Mouse (Mus musculus): ENCODE data around the gene Krt20.

Gene Krt20

DNA sequence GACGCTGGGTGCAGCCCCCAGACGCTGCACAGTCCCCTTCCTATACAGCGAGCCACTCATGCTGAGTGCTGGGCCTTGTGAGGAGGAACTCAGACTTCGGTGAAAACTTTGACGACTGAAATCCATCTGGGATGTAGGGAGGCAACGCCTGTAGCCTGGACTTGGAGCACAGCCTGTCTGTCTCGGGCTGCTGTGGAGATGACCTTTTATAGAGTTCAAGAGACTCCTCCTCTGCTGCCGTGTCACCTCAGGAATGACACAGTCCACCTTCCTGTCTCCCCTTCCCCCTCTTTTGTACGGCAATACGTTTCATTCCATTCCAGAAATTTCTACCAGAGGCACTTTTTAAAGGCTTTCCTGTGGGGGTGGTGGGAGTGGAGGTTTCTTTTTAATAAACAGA lies at the start of gene Krt20:
Gene Krt20, minus strand, starts transcription at position 179 of the 400 bp plus-strand sequence.
- DNase-seq: no peak

DNA sequence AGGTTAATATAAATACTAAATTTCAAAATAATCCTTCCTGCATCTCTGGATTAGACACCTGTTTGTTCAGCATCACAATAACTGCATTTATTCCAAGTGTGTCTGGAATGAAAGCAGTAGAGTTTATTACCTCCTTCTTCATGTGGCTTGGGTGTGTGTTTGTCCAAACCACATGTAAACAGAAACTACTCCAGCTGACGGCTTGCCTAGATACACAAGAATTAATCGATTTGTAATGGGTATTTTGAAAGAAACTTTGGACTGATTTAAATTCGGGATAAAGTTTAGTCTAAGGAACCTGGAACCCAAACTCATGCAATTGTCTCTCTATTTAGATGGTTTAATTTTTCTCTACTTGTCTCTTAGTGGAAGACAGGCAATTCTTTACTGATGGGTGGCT lies 37.0 kb upstream of the Krt20 start:
- no peak for DNase-seq

DNA sequence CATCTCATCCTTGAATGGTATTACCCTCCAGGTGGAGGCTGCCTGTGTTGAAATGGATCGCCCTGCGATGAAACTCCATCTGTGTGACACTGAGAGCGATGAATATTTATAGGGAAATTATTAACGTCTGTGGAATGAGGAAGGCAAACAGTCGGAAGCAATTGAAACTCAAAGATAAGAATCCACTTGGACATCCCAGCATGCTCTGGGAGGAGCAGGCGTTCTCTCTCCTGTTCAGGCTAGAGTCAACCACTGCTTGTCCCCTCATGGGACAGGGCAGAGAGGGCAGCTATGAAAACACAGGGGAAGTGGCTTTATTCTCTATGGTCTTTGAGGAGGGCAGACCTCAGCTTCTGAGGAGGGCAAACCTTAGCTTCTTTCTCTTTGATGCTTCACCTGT lies 35.5 kb upstream of the Krt20 start:
- no peak for DNase-seq

DNA sequence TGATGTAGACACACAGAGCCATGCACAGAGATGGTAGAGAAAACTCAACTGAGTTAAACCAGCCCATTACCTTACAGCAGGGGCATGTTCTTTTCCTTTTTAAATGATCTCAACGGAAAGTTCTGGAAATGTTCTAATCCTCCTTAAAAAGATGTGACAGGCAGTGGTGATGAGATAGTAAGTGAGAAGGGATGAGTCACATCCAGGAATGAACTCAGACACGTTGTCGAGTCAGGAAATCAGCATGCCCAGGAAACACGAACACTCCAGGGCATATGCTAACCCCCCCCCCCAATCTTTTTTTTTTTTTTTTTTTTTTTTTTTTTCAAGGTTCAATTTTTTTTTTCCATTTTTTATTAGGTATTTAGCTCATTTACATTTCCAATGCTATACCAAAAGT lies 34.5 kb upstream of the Krt20 start:
- no peak for DNase-seq

DNA sequence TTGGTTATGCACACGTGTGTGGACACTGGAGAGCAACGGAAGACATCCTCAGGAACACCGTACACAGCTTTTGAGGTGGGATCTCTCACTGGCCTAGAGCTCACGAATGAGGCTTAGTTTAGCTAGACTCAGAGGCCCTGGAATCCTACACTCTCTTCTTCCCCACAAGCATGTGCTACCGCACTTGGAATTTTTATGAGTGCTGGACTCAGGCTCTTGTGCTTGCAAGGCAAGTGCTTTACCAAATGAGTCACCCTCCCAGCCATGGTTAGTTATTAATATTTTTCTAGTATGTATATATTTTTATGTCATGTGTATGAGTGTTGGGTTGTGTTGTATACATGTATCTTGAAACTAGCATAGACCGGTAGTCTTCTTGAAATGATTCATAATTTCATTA lies 34.0 kb upstream of the Krt20 start:
- no peak for DNase-seq

DNA sequence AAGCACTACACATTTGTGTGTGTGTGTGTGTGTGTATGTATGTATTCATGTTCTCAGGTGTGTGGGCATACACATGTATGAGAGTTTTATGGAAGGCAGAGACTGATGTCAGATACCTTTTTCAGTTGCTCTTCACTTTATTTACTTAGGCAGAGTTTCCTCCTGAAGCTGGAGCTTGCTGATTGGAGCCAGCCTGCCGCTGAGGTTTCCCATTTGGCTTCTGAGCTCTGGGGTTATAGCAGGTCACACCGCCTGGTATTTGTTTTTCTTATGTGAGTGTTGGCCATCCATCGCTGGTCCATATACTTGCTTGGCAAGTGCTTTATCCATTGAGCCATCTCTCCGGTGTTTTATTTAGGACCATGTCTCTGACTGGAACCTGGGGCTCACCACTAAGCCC lies 31.3 kb upstream of the Krt20 start:
- DNase-seq: no peak

DNA sequence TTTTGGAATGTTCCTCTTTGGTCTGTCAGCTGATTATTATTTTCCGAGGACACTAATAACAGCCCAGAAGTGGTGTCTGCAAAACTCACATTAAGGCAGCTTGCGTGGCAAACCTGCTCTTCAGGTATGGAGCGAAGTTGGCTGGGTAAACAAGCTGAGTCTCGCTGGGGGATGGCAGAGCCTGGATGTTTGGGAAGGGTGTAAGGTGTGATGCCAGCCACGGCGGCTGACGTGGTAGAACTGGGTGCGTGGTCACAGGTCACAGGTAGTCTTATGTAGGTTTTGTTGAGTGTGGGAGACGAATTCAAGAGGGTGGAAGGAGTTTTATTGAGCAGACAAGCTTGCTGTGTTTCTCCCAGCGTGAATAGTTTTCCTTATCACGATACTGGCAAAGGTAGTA lies 30.6 kb upstream of the Krt20 start:
- no peak for DNase-seq

DNA sequence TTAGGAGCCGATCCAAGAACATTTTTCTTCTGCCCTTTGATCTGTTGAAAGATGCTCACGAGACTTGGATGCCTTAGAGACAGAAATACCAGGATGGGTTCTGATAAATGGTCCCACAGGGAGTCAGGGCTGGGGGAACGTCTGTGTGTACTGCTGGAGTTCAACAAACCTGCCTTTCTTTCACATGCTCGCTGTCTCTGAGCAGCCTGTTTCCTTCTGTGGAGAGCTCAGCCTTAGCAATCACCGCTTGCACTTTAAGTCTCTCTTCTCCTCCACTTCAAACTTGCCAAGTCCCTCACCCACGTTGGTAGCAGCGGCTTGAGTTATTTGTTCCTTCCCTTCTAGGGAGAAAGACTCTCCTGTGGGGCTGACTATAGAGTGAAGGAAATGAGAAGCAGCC lies 28.4 kb upstream of the Krt20 start:
- no peak for DNase-seq

DNA sequence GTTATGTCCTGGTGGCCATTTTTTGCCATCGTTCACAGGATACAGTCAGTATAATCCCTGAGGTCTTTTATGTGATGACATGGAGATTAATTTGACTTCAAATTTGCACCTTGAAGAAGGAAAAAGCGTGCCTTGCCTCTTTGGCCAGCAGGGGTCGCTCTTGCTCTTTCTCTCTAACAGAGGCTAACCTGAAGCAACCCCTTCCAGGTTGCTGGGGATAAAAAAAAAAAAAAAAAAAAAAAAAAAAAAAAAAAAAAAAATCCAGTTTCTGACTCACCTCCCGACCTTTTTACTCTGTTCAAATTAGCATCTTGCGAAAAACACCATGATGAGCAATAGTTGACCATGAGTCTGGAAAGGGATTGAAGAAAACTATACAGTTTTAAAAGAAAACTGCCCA lies 26.9 kb upstream of the Krt20 start:
- peak; percentile 90 to 98 for DNase-seq

DNA sequence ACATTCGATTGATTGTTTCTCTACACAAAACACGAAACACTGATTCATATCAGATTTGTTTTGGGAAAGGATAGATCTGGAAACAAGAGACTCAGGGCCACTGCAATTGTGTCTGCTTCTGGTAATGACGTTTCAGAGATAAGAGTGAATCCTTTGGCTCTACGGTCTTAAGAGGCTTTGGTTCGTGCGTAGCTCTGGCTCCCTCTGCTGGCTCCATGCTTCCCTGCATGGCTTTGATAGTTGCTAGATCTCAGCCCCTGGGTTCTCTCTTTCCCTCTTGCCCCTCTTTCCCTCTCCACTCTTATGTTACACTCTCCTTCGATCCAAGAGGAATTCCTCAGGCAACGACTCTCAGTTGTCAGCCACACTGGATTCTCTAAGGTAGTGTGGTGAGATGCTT lies 25.2 kb upstream of the Krt20 start:
- peak; percentile 83 to 88 for DNase-seq

DNA sequence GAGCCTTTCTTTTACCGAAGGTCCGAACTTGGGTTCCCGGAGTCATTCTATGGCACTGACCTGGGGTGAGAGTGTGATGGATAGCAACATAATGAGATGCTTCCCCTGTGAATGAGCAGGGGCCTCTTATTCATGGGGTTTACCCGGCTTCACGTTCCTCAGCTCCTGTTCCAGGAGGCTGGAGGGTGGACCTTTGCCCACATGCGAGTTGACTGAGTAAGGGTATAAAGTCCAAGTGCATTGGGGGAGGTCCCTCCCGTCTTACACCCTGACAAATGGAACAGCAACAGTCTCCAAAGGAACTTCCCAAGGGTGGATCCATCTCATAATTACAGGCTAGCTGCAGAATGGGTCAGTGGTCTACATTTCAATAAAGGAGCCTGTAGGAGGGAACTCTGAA lies 23.8 kb upstream of the Krt20 start:
- DNase-seq: no peak

DNA sequence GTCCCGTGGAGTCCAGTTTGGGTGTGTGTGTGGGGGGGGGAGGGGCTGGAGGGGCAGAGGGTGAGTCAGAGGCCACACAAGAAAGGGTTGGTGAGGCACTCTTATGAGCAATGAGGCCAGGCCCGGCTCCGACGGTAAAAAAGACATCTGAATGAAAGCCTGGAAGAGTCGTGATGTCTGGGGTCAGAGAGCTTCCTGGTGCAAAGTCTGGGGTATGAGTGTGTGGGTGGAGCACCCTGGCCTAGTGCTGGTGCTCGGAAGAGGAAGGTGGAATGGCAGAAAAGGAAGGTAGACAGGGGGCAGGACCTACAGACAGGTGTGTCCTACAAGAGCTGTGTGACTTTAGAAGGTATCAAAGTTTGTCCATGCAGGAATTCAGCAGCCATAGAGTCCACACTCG lies 20.9 kb upstream of the Krt20 start:
- DNase-seq: no peak

DNA sequence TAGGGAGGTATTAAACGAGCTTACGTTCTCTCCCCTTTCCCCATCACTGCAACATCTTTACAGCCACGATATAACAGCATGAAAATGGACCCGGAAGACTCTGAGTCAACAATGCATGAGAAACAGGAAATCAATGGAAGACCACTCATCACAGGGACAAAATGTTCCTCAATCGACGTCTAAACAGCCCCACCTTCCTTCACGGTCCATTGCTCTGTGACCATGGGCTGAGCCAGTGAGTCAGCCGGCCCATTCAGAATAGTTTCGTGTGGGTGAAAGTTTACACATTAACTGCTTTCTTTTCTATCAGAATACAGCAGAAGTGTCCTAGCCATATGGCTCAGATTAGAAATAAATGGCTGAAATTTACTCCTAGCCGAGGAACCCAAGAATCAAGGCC lies 16.8 kb upstream of the Krt20 start:
- no peak for DNase-seq

DNA sequence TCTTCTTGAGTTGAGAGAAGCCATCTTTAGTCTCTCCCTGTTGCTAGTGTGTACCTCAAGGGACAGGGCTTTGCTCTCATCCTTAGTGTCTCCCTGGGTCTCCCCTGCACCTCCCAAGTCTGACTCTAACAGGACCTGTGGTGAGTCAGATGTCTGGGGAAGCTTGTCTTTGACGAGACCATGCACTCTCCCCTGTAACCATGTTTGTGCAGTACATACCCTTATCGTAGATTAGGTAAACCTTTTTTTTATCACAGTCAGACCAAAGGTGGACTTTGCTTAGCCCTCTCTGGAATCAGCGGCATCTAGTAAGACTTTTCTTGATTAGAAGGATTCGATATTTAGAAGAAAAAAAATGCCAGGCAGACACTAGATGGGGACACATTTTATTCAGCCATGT lies 16.1 kb upstream of the Krt20 start:
- DNase-seq: no peak

DNA sequence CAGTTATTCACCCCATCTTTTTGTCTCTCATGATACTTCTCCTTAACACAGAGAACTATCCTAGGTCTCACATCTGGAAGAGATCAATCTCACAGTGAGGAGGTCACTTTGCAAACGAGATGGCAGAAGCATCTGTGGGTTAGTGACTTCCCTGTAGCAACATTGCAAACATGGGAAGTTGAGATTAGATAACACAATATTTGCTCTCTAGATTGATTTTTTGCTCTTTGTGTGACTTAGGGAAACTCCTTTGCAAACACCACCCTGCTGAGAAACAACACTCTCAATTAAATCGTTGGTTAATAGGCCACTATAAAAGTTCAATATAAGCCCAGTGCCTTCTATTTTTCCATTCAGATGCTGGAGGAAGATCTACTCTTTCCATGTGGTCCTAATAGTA lies 10.8 kb upstream of the Krt20 start:
- no peak for DNase-seq

DNA sequence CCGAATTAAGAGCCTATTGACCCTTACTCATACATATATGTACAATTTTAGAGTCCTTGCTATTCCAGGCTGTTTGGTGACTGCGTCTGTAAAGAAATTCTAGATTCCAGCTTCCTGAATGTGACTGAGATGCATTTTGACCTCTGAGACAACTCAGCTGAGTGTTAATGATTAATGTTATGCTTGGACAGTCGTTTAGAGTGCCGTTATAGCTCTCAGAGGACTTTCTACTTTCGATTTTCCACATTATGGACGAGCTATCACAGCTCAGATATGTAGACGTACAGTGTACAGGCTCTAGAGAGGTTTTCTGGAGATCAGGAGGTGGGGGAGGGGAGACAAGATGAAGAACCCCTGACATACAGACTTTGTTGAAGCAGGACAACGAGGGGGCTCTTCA lies 3.3 kb upstream of the Krt20 start:
- no peak for DNase-seq

DNA sequence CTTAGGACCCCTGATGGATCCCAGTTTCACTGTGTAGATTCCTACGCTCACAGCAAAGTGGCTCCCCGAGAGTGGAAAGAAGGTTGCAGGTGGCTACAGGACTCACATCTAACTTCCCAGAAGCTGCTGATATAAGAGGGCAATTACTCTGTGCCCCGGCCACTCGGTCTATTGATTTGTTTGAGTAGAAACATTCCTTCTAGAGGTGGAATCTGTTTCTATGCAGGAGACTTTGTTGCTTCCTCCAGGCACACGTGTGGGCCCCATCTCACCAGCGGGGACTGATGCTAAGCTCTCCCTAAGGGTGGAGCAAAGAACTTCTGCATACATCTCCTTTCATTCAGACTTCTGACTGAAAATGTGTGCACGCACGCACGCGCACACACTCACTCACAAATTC lies 1.5 kb upstream of the Krt20 start:
- no peak for DNase-seq

DNA sequence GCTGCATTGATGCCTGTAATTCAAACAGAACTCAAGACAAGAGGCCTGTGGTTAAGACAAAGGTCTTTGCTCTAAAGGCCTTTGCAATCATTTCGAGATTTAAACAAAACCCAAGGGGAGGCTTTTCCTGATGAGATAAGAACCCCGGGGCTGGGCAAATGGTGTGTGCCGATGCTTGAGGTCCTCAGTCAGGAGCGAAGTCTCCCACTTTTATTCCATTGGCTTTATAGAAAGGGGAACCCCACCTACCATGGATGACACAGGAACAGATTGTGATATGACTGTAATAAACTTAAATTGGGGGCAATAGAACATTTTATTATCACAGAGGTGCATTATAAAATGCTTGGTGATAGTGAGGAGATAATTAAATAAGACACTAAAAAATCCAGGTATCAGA lies 1.3 kb downstream of the Krt20 start:
- DNase-seq: no peak

DNA sequence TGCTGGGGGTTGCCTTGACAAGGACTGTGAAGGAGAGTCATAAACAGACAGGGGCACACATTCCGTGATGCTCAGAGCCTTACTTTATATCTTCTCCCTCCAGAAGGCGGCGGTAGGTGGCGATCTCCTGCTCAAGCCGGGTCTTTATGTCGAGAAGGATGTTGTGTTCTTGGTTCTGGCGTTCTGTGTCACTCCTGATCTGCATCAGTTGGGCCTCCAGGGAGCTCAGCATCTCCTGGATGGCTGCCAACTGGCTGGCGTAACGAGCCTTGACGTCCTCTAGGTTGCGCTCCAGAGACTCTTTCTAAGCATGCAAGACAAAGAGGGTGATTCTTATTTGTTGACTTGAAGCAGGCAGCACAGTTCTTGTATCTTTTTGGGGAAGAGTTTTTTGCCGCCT lies 7.3 kb downstream of the Krt20 start:
- peak; percentile 41 to 70 for DNase-seq

DNA sequence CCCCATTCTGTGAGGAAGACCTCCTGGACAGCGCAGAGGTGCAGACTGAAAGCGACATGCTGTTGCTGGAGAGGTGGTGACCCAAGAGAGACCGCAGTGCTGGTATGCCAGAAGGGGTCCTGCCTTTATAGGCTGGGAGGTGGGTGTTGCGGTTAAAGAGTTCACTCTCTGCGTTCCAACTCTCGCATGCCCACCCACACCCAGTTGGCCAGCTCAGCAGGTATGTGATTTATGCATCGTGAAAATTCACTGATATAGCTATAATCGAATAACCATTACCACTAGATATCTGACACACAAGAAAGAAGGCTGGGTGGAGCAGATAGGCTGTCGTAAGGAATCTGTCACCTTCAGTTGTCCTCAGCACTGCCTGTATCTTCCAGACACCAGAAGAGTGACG lies 15.8 kb downstream of the Krt20 start, which contains the start of gene Krt12:
Gene Krt12, minus strand, starts transcription at position 101 of the 400 bp plus-strand sequence.
- no peak for DNase-seq

DNA sequence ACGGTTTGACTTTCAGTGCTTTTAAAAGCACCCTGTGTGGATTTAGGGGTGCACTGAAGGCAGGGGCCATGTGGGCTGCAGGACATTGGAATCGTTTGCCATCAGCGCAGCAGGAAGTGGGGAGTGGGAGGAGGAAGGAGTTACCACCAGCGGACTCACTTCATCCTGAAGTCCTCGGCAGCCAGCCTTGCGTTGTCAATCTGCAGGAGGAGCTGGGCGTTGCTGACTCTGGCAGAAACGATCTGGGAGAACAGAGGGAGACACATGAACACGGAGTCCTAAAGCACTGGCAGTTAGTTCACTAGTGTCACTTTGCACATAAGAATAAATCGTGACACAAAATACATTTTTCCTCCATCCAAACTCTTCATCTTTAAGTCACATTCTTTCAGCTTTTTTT lies 17.4 kb downstream of the Krt20 start:
- no peak for DNase-seq

DNA sequence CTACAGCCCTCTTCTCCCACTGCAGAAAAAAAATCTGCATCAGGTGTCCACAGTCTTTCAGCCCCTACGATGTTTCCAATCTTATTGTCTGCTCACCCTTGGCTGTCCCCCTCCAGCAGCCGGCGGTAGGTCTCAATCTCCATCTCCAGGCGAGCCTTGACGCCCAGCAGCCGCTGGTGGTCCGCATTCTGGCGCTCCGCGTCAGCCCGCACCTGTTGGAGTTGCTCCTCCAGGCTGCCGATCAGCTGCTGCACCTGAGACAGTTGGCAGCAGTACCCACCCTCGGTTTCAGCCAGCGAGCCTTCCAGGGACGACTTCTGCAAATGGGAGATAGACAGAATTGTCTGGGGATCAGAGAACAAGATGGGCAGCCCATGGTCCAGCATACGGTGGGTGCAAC lies 20.1 kb downstream of the Krt20 start:
- peak in 1 of 2 experiments; percentile 22 for DNase-seq

DNA sequence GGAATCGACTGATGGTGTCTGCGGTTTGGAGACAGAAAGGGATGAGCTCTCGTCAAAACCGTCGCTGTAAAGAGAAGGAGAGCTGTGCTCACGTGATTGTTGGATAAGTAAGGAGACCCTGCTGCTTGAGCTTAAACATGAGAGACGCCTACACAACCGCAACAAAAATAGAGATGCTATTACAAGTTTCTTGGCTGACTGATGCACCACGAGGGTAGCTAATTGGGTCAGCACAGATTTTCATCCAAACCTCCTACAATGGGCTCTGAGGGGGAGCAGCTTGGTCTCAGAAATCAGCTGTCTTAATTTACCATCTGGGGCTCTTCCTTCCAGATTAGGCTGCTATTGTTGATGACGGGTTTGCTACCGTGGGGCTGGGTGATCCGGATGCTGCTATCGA lies 21.0 kb downstream of the Krt20 start:
- DNase-seq: no peak

DNA sequence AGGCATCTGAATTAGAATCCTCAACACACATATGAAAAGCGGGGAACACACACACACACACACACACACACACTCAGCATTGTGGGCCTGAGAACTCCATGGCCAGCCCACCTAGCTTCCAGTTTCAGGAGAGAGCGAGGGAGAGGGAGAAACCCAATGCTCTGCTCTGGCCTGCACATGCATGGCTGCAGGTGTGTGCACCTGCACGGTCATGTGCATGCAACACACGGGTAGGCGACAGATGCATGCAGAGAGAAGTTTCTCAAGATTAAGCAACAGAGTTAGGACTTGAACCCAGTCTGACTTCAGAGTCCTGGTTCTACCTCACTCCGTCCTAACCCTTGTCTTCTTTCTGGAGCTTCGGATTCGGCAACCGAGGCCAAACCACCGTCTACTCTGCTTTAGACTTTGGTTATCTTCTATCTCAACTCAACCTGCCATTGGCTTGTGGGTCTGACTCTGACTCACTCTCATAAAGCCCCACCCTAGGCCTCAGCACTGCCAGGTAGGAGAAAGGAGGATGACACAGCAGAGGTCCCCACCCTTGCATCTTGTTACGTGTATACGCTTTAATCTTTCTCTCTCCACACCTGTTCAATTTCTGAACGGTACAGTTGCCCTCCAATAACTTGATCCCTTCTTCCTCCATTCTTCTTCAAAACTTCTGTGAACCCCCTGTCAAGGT lies 23.3 kb downstream of the Krt20 start:
- DNase-seq: no peak

DNA sequence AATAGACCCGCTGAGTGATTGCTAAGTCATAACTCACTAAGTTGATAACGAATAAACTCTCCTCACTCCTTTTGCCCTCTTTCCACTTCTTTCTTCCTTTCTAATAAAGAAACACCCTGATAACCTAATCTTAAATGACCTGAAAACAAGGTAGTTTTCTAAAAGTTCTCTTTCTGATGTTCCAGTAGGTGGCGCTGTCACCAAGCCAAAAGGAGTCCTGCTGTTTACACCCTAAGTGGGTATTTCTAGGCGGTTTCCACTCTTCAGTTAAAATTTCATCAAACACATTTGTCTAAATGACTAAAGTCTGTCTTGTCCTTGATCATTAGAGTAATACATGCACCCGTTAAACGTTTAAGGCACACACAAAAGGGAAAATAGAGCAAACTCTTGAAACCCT lies 24.7 kb downstream of the Krt20 start:
- DNase-seq: peak; percentile 19 to 42

DNA sequence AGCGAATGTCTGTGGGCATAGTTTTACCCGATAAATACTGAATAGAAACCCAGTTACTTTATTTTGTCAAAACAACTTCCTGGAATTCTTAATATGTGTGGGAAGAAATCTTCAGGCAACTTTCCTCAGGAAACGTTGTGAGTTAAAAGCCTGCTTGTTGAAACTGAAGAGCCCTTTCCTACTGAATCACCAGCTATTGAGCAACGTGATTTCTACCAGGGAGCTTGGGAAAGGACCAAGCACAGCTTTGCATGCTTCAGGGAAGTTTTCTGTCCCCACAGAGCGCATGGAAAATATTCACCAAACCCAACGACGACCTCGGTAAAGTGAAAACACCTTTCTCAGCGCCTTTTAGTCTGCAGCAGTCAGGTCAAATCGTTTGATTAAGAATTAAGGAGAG lies 31.8 kb downstream of the Krt20 start:
- DNase-seq: no peak

All from cerebellum, postnatal 14 days (tissue).